Mouse (Mus musculus) stomach, postnatal 0 days (tissue): Measurements from ENCODE around the gene Nanos2.

Experiments
- CTCF ChIP-seq: IDR thresholded peaks from 2 replicates; pipeline ENCODE4 v1.5.1; 2016; ENCODE audit warnings: antibody characterized with exemption, low read depth, mild to moderate bottlenecking, moderate library complexity
- EP300 ChIP-seq: optimal IDR thresholded peaks from 2 replicates; pipeline ENCODE3; 2016; ENCODE audit warnings: antibody characterized with exemption

- TF ChIP-seq CTCF (peak; percentile 1; the same call in 1 of the 2 replicates), EP300 (no peak)
Observed at GRCm38 (mm10) chr7:18990601-18991295, 3.5 kb downstream of the Nanos2 start, which contains the start of gene Mypop.
